Mouse (Mus musculus) cerebellum, adult 2 months (tissue): ENCODE measurements around the gene Zfp598.

ENCODE experiments used
- CTCF ChIP-seq: fragments of 200-500 bp; IDR thresholded peaks from 2 replicates; pipeline ENCODE4 v1.5.1; 2011; ENCODE audit warnings: low read depth, mild to moderate bottlenecking, control low read depth, low read length, moderate library complexity, borderline replicate concordance; ENCODE audit not compliant: insufficient read depth
- POLR2A ChIP-seq: fragments of 200-500 bp; IDR thresholded peaks from 2 replicates; pipeline ENCODE4 v1.6.1; 2011; ENCODE audit warnings: low read length, control low read depth, borderline replicate concordance; ENCODE audit not compliant: insufficient read depth

GRCm38 (mm10) chr17:24638214-24638613 lies 31.3 kb upstream of the Zfp598 start:
- TF ChIP-seq CTCF = no peak
- no peak for TF ChIP-seq POLR2A
